Mouse (Mus musculus) embryonic facial prominence, embryonic 11.5 days (tissue): ENCODE measurements around the gene Celf2. TPM values are rescaled to one million over a fixed set of nuclear protein-coding genes. Genes with fewer than 3 reads are reported as not detected.

Source experiments
- ATAC-seq: fragments of 200-750 bp; cut with Nextera tagmentation; replicated peaks from 2 replicates; pipeline ENCODE4 v1.8.0; 2017; ENCODE audit warnings: low read depth; ENCODE audit not compliant: insufficient number of reproducible peaks, low FRiP score, low TSS enrichment
- DNase-seq: peaks from one replicate; pipeline ENCODE4 v3.0.0-alpha.2; 2015; ENCODE audit warnings: low spot score
- H3K27ac ChIP-seq: fragments of 300-500 bp; sonication (generic); replicated peaks from 2 replicates; pipeline ENCODE4 v1.5.1; 2014; ENCODE audit warnings: mild to moderate bottlenecking, low read depth, low read length, control low read depth
- H3K27me3 ChIP-seq: fragments of 300-500 bp; sonication (generic); 2 replicates; pipeline ENCODE4 v1.6.1; 2014; ENCODE audit warnings: mild to moderate bottlenecking, low read length, moderate library complexity, mixed read lengths; ENCODE audit not compliant: control insufficient read depth, insufficient read depth
- H3K36me3 ChIP-seq: fragments of 300-500 bp; sonication (generic); replicated peaks from 2 replicates; pipeline ENCODE4 v1.6.1; 2014; ENCODE audit warnings: low read depth, mild to moderate bottlenecking, low read length, moderate library complexity, mixed read lengths; ENCODE audit not compliant: control insufficient read depth, insufficient read depth
- H3K4me1 ChIP-seq: fragments of 300-500 bp; sonication (generic); 2 replicates; pipeline ENCODE4 v1.6.1; 2014; ENCODE audit warnings: low read length, mixed read lengths; ENCODE audit not compliant: control insufficient read depth, insufficient read depth
- H3K4me2 ChIP-seq: fragments of 300-500 bp; sonication (generic); 2 replicates; pipeline ENCODE4 v1.6.1; 2014; ENCODE audit warnings: low read depth, mild to moderate bottlenecking, control low read depth, low read length, moderate library complexity
- H3K4me3 ChIP-seq: fragments of 300-500 bp; sonication (generic); 2 replicates; pipeline ENCODE4 v1.5.1; 2014; ENCODE audit warnings: low read depth, low read length, control low read depth
- H3K9ac ChIP-seq: fragments of 300-500 bp; sonication (generic); replicated peaks from 2 replicates; pipeline ENCODE4 v1.6.1; 2014; ENCODE audit warnings: mild to moderate bottlenecking, control low read depth, low read length
- H3K9me3 ChIP-seq: fragments of 300-500 bp; sonication (generic); replicated peaks from 2 replicates; pipeline ENCODE4 v1.6.1; 2016; ENCODE audit warnings: mild to moderate bottlenecking, low read length, inconsistent platforms, mixed read lengths; ENCODE audit not compliant: control insufficient read depth
- WGBS: fragments of 180-500 bp; shearing (Covaris S2); extraction: QIAGEN DNeasy Blood & Tissue Kit; methylation state at CpG from one replicate; pipeline ENCODE4 v1.1.7; 2014; 5-methylcytosine and 5-hydroxymethylcytosine counted together
- polyA plus RNA-seq: library from polyadenylated mRNA; unstranded; fragments of >200 nt; fragmentation: Nextera tagmentation; extraction: Ambion mirVana; gene quantifications from 2 replicates; pipeline ENCODE4 v1.2.1, GENCODE M21; 2014

Gene Celf2
- polyA plus RNA-seq, 1 experiment from 2014 or later = 43.2 TPM

DNA sequence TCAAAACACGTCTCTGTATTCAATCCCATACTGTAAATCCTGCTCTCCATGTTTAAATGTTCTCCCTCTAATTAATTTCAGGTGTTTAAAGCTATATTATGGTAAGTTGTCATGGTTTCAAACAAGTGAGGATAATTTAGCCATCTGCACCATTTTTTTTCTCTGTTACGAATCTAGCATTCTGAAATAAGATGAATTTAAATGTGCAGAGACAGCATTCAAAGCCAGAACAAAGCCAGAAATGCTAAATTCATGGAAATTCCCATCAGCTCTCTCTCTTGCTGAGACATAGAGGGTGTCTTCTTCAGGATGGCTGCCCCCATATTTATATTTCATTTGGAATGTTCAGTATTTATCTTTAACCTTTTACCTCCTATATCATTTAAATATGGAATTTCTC is 174.5 kb downstream of the Celf2 start:
- H3K9ac ChIP-seq = no peak overlapping the region
- H3K4me2 ChIP-seq = no peak overlapping the region
- no peak overlapping the region for H3K4me3 ChIP-seq
- ATAC-seq = no peak
- no peaks in the 10 kb centered on the region for H3K27me3 ChIP-seq
- whole genome bisulfite sequencing = 61% methylated on average over 2 of the region's 2 CpGs
- H3K4me1 ChIP-seq = no peaks in the 10 kb centered on the region
- H3K9me3 ChIP-seq = no peaks in the 10 kb centered on the region
- no peak for DNase-seq
- no peaks in the 10 kb centered on the region for H3K36me3 ChIP-seq
- no peak overlapping the region for H3K27ac ChIP-seq

GRCm38 (mm10) chr2:7328018-7328899 is 181.1 kb downstream of the Celf2 start:
- no peak overlapping the region for H3K27ac ChIP-seq
- no peak for ATAC-seq
- no peak overlapping the region for H3K4me3 ChIP-seq
- no peaks in the 10 kb centered on the region for H3K9me3 ChIP-seq
- no peaks in the 10 kb centered on the region for H3K4me1 ChIP-seq
- no peak for DNase-seq
- no peaks in the 10 kb centered on the region for H3K27me3 ChIP-seq
- 77% methylated on average over 8 of the region's 8 CpGs for WGBS
- H3K4me2 ChIP-seq = no peak overlapping the region
- no peaks in the 10 kb centered on the region for H3K36me3 ChIP-seq
- no peak overlapping the region for H3K9ac ChIP-seq

GRCm38 (mm10) chr2:7319760-7320159 is 189.6 kb downstream of the Celf2 start:
- Histone ChIP-seq H3K4me3 (no peak overlapping the region), H3K27ac (no peak overlapping the region), H3K9ac (no peak overlapping the region), H3K4me1 (no peaks in the 10 kb centered on the region), H3K36me3 (no peaks in the 10 kb centered on the region), H3K9me3 (no peaks in the 10 kb centered on the region), H3K4me2 (no peak overlapping the region), H3K27me3 (no peaks in the 10 kb centered on the region)
- DNase-seq = no peak
- 71% methylated on average over 3 of the region's 3 CpGs for WGBS
- no peak for ATAC-seq

DNA sequence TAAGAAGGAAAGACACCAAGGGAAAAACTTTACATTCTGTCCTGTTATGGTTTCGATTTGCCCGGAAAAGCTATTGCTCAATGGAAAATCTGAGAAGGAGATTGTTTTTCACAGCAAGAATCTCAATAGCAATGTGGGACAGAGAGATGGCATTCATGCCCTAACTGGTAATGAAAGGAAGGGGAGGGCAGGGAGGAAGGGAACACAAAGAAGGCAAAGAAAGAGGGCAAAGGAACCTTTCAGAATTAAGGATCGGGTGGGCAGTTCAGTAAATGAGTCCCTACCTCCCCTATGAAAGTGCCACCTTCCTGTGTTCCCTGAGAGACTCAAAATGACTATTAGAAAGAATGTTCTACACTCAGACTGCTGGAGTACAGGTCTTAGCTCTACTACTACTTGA is 197.6 kb downstream of the Celf2 start:
- no peaks in the 10 kb centered on the region for H3K27me3 ChIP-seq
- no peak overlapping the region for H3K4me3 ChIP-seq
- no peak overlapping the region for H3K27ac ChIP-seq
- H3K4me2 ChIP-seq = no peak overlapping the region
- H3K9ac ChIP-seq = no peak overlapping the region
- H3K9me3 ChIP-seq = no peaks in the 10 kb centered on the region
- ATAC-seq (no peak), DNase-seq (no peak)
- H3K4me1 ChIP-seq = no peaks in the 10 kb centered on the region
- 69% methylated on average over 3 of the region's 3 CpGs for WGBS
- no peaks in the 10 kb centered on the region for H3K36me3 ChIP-seq

DNA sequence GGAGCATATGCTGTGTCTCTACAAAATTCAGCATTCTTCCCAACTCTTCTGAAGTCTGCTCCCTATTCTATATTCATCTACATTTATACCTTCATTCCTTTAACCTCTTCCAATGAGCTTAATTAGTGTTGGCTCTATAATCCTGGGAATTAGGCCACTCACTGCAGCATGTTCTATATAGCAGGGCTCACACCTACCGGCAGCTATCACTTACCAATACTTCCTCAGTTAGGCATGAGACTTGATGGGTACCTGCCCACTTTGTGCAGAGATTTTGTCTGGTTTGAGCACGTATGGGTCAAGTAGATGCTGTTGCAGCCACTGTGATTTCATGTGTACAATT is 198.6 kb downstream of the Celf2 start:
- DNase-seq = no peak

GRCm38 (mm10) chr2:7310129-7310839 is 199.1 kb downstream of the Celf2 start:
- peak; percentile 39 for ATAC-seq
- Histone ChIP-seq H3K9ac (no peak overlapping the region), H3K36me3 (no peaks in the 10 kb centered on the region), H3K27me3 (no peaks in the 10 kb centered on the region), H3K4me1 (no peaks in the 10 kb centered on the region), H3K4me2 (no peak overlapping the region), H3K27ac (no peak overlapping the region), H3K4me3 (no peak overlapping the region), H3K9me3 (no peaks in the 10 kb centered on the region)
- DNase-seq = peak; percentile 63
- 29% methylated on average over 2 of the region's 2 CpGs for WGBS

More for the DNA sequence above, 198.6 kb downstream of the Celf2 start:
- Histone ChIP-seq H3K9me3 (no peaks in the 10 kb centered on the region), H3K27me3 (no peaks in the 10 kb centered on the region), H3K4me3 (no peak overlapping the region), H3K4me2 (no peak overlapping the region), H3K36me3 (no peaks in the 10 kb centered on the region), H3K9ac (no peak overlapping the region), H3K4me1 (no peaks in the 10 kb centered on the region), H3K27ac (no peak overlapping the region)
- no peak for ATAC-seq
- WGBS = 73% methylated on average over 2 of the region's 2 CpGs

GRCm38 (mm10) chr2:7309324-7309723 is 200.0 kb downstream of the Celf2 start:
- H3K9ac ChIP-seq = no peak overlapping the region
- H3K27me3 ChIP-seq = no peaks in the 10 kb centered on the region
- no peak for DNase-seq
- no peaks in the 10 kb centered on the region for H3K4me1 ChIP-seq
- no peaks in the 10 kb centered on the region for H3K36me3 ChIP-seq
- H3K27ac ChIP-seq = no peak overlapping the region
- no peaks in the 10 kb centered on the region for H3K9me3 ChIP-seq
- ATAC-seq = no peak
- no peak overlapping the region for H3K4me3 ChIP-seq
- no peak overlapping the region for H3K4me2 ChIP-seq
- 77% methylated on average over 1 of the region's 1 CpGs for WGBS

GRCm38 (mm10) chr2:7308731-7309130 is 200.6 kb downstream of the Celf2 start:
- Histone ChIP-seq H3K36me3 (no peaks in the 10 kb centered on the region), H3K27me3 (no peaks in the 10 kb centered on the region), H3K9ac (no peak overlapping the region), H3K27ac (no peak overlapping the region), H3K4me3 (no peak overlapping the region), H3K4me1 (no peaks in the 10 kb centered on the region), H3K4me2 (no peak overlapping the region), H3K9me3 (no peaks in the 10 kb centered on the region)
- ATAC-seq (no peak), DNase-seq (no peak)
- WGBS = 64% methylated on average over 1 of the region's 1 CpGs
